Mouse (Mus musculus) lung, embryonic 14.5 days (tissue): Measurements from ENCODE around the gene Nobox. TPM values are rescaled to one million over a fixed set of nuclear protein-coding genes. Genes with fewer than 3 reads are reported as not detected.

Experiments
- ATAC-seq: fragments of 200-750 bp; cut with Nextera tagmentation; 2 replicates; pipeline ENCODE4 v1.8.0; 2017; ENCODE audit warnings: mild to moderate bottlenecking, moderate TSS enrichment, moderate library complexity; ENCODE audit not compliant: insufficient read depth
- DNase-seq: peaks from one replicate; pipeline ENCODE4 v3.0.0-alpha.2; 2015
- H3K27ac ChIP-seq: fragments of 300-500 bp; sonication (generic); 2 replicates; pipeline ENCODE4 v1.5.1; 2014; ENCODE audit warnings: low read depth, mild to moderate bottlenecking, moderate library complexity
- H3K27me3 ChIP-seq: fragments of 300-500 bp; sonication (generic); 2 replicates; pipeline ENCODE4 v1.6.1; 2014; ENCODE audit warnings: low read length, control low read depth; ENCODE audit not compliant: insufficient read depth
- H3K36me3 ChIP-seq: fragments of 300-500 bp; sonication (generic); 2 replicates; pipeline ENCODE4 v1.6.1; 2014; ENCODE audit warnings: control low read depth; ENCODE audit not compliant: insufficient read depth
- H3K4me1 ChIP-seq: fragments of 300-500 bp; sonication (generic); 2 replicates; pipeline ENCODE4 v1.6.1; 2014; ENCODE audit warnings: antibody characterized with exemption, control low read depth; ENCODE audit not compliant: insufficient read depth
- H3K4me2 ChIP-seq: fragments of 300-500 bp; sonication (generic); 2 replicates; pipeline ENCODE4 v1.6.1; 2014; ENCODE audit warnings: mild to moderate bottlenecking
- H3K4me3 ChIP-seq: fragments of 300-500 bp; sonication (generic); 2 replicates; pipeline ENCODE4 v1.5.1; 2014; ENCODE audit warnings: low read depth, low read length
- H3K9ac ChIP-seq: fragments of 300-500 bp; sonication (generic); 2 replicates; pipeline ENCODE4 v1.6.1; 2014
- H3K9me3 ChIP-seq: fragments of 300-500 bp; sonication (generic); 2 replicates; pipeline ENCODE4 v1.6.1; 2016; ENCODE audit warnings: low read depth, low read length, control low read depth
- CTCF ChIP-seq: IDR thresholded peaks from 2 replicates; pipeline ENCODE4 v1.5.1; 2016; ENCODE audit warnings: antibody characterized with exemption, low read depth
- WGBS: fragments of 180-500 bp; shearing (Covaris S2); extraction: QIAGEN DNeasy Blood & Tissue Kit; methylation state at CpG from one replicate; pipeline ENCODE4 v1.1.7; 2014; 5-methylcytosine and 5-hydroxymethylcytosine counted together
- polyA plus RNA-seq: library from polyadenylated mRNA; unstranded; fragments of >200 nt; fragmentation: Nextera tagmentation; extraction: Ambion mirVana; gene quantifications from 2 replicates; pipeline ENCODE4 v1.2.1, GENCODE M21; 2014

Gene Nobox
- 0.29 and 0.45 TPM in 2 replicates for polyA plus RNA-seq

- no peaks in the 10 kb centered on the region for H3K9me3 ChIP-seq
- H3K36me3 ChIP-seq: no peaks in the 10 kb centered on the region
Observed at GRCm38 (mm10) chr6:43309454-43309853, at the start of gene Nobox. Gene Nobox, minus strand, starts transcription at chr6:43309554.

GRCm38 (mm10) chr6:43354562-43355241, 45.3 kb upstream of the Nobox start:
- Histone ChIP-seq H3K9me3 (no peaks in the 10 kb centered on the region), H3K27me3 (no peaks in the 10 kb centered on the region), H3K4me1 (no peaks in the 10 kb centered on the region), H3K4me3 (no peak overlapping the region), H3K4me2 (no peak overlapping the region), H3K36me3 (no peaks in the 10 kb centered on the region), H3K27ac (no peak overlapping the region), H3K9ac (no peak overlapping the region)
- ATAC-seq (peak; percentile 38; the same call in 1 of the 2 replicates), DNase-seq (no peak)
- no peak for TF ChIP-seq CTCF
- WGBS: 63% methylated on average over 9 of the region's 9 CpGs

More at GRCm38 (mm10) chr6:43309454-43309853, at the start of gene Nobox:
- no peak for TF ChIP-seq CTCF
- no peak within 1 kb of the TSS for H3K27ac ChIP-seq
- no peak for DNase-seq
- no peak within 1 kb of the TSS for H3K9ac ChIP-seq
- no peaks in the 10 kb centered on the region for H3K4me1 ChIP-seq
- peak; percentile 33 for ATAC-seq
- H3K27me3 ChIP-seq: no peaks in the 10 kb centered on the region
- H3K4me3 ChIP-seq: no peak within 1 kb of the TSS
- WGBS: 60% methylated on average over 16 of the region's 16 CpGs
- no peak within 1 kb of the TSS for H3K4me2 ChIP-seq

GRCm38 (mm10) chr6:43353446-43353845, 44.1 kb upstream of the Nobox start:
- no peaks in the 10 kb centered on the region for H3K36me3 ChIP-seq
- DNase-seq (no peak), ATAC-seq (no peak)
- 92% methylated on average over 4 of the region's 4 CpGs for WGBS
- H3K27me3 ChIP-seq: no peaks in the 10 kb centered on the region
- H3K27ac ChIP-seq: no peak overlapping the region
- no peak overlapping the region for H3K9ac ChIP-seq
- no peaks in the 10 kb centered on the region for H3K9me3 ChIP-seq
- H3K4me1 ChIP-seq: no peaks in the 10 kb centered on the region
- no peak for TF ChIP-seq CTCF
- no peak overlapping the region for H3K4me2 ChIP-seq
- H3K4me3 ChIP-seq: no peak overlapping the region

GRCm38 (mm10) chr6:43349083-43349482, 39.7 kb upstream of the Nobox start:
- no peaks in the 10 kb centered on the region for H3K36me3 ChIP-seq
- TF ChIP-seq CTCF: no peak
- H3K4me3 ChIP-seq: no peak overlapping the region
- no peaks in the 10 kb centered on the region for H3K9me3 ChIP-seq
- no peak overlapping the region for H3K9ac ChIP-seq
- no peak overlapping the region for H3K27ac ChIP-seq
- no peak overlapping the region for H3K4me2 ChIP-seq
- 47% methylated on average over 4 of the region's 4 CpGs for WGBS
- H3K4me1 ChIP-seq: no peaks in the 10 kb centered on the region
- ATAC-seq: no peak
- no peak for DNase-seq
- no peaks in the 10 kb centered on the region for H3K27me3 ChIP-seq

- no peaks in the 10 kb centered on the region; the same call in 1 of the 2 replicates for H3K4me1 ChIP-seq
- no peaks in the 10 kb centered on the region for H3K9me3 ChIP-seq
- H3K4me3 ChIP-seq: no peak overlapping the region
- no peak overlapping the region for H3K27ac ChIP-seq
- no peak overlapping the region for H3K4me2 ChIP-seq
- H3K27me3 ChIP-seq: no peaks in the 10 kb centered on the region
- DNase-seq: peak; percentile 68
- peak; percentile 49 for TF ChIP-seq CTCF
- no peaks in the 10 kb centered on the region for H3K36me3 ChIP-seq
- WGBS: 94% methylated on average over 1 of the region's 1 CpGs
- ATAC-seq: no peak; the same call in 1 of the 2 replicates
- no peak overlapping the region for H3K9ac ChIP-seq
Observed at GRCm38 (mm10) chr6:43347637-43348036, 38.3 kb upstream of the Nobox start.

GRCm38 (mm10) chr6:43343006-43343405, 33.7 kb upstream of the Nobox start:
- Histone ChIP-seq H3K4me3 (no peak overlapping the region), H3K27ac (no peak overlapping the region), H3K4me1 (no peaks in the 10 kb centered on the region; the same call in 1 of the 2 replicates), H3K9me3 (no peaks in the 10 kb centered on the region), H3K36me3 (no peaks in the 10 kb centered on the region), H3K9ac (no peak overlapping the region), H3K27me3 (no peaks in the 10 kb centered on the region), H3K4me2 (no peak overlapping the region)
- 44% methylated on average over 1 of the region's 1 CpGs for WGBS
- TF ChIP-seq CTCF: no peak
- DNase-seq: no peak
- no peak; the same call in 1 of the 2 replicates for ATAC-seq

- no peak for TF ChIP-seq CTCF
- Histone ChIP-seq H3K9ac (no peak overlapping the region), H3K4me3 (no peak overlapping the region), H3K27ac (no peak overlapping the region), H3K27me3 (no peaks in the 10 kb centered on the region), H3K4me2 (no peak overlapping the region), H3K4me1 (peaks cover 3% of the 10 kb centered on the region; the same call in 1 of the 2 replicates), H3K36me3 (no peaks in the 10 kb centered on the region), H3K9me3 (no peaks in the 10 kb centered on the region)
- peak; percentile 74 for DNase-seq
- WGBS: 22% methylated on average over 2 of the region's 2 CpGs
- peak; percentile 64 for ATAC-seq
Observed at GRCm38 (mm10) chr6:43342386-43342785, 33.0 kb upstream of the Nobox start.
